Mouse (Mus musculus) heart, embryonic 13.5 days (tissue): ENCODE results near the gene Itpk1. TPM values are rescaled to one million over a fixed set of nuclear protein-coding genes. Genes with fewer than 3 reads are reported as not detected.

Experiments used
- ATAC-seq: fragments of 200-750 bp; cut with Nextera tagmentation; 2 replicates; pipeline ENCODE4 v1.8.0; 2017; ENCODE audit warnings: moderate TSS enrichment; ENCODE audit not compliant: insufficient number of reproducible peaks, low FRiP score, low TSS enrichment; ENCODE audit errors: extremely low read depth
- H3K27ac ChIP-seq: fragments of 300-500 bp; sonication (generic); replicated peaks from 2 replicates; pipeline ENCODE4 v1.5.1; 2015; ENCODE audit warnings: moderate library complexity, mild to moderate bottlenecking, inconsistent platforms
- H3K27me3 ChIP-seq: fragments of 300-500 bp; sonication (generic); replicated peaks from 2 replicates; pipeline ENCODE4 v1.6.1; 2015; ENCODE audit warnings: mild to moderate bottlenecking, inconsistent platforms
- H3K36me3 ChIP-seq: fragments of 300-500 bp; sonication (generic); 2 replicates; pipeline ENCODE4 v1.6.1; 2015; ENCODE audit warnings: mild to moderate bottlenecking, inconsistent platforms
- H3K4me1 ChIP-seq: fragments of 300-500 bp; sonication (generic); 2 replicates; pipeline ENCODE4 v1.6.1; 2015; ENCODE audit warnings: inconsistent platforms
- H3K4me2 ChIP-seq: fragments of 300-500 bp; sonication (generic); 2 replicates; pipeline ENCODE4 v1.6.1; 2015; ENCODE audit warnings: inconsistent platforms, mild to moderate bottlenecking, moderate library complexity
- H3K4me3 ChIP-seq: fragments of 300-500 bp; sonication (generic); 2 replicates; pipeline ENCODE4 v1.5.1; 2015; ENCODE audit warnings: moderate library complexity, mild to moderate bottlenecking, inconsistent platforms
- H3K9ac ChIP-seq: fragments of 300-500 bp; sonication (generic); 2 replicates; pipeline ENCODE4 v1.6.1; 2015; ENCODE audit warnings: inconsistent platforms, mild to moderate bottlenecking, moderate library complexity
- H3K9me3 ChIP-seq: fragments of 300-500 bp; sonication (generic); 2 replicates; pipeline ENCODE4 v1.6.1; 2016; ENCODE audit warnings: inconsistent platforms
- WGBS: fragments of 180-500 bp; shearing (Covaris S2); methylation state at CpG from one replicate; pipeline ENCODE4 v1.1.7; 2015; ENCODE audit warnings: mixed read lengths; 5-methylcytosine and 5-hydroxymethylcytosine counted together
- polyA plus RNA-seq: library from polyadenylated mRNA; unstranded; fragments of >200 nt; fragmentation: Nextera tagmentation; extraction: Ambion mirVana; gene quantifications from 2 replicates; pipeline ENCODE4 v1.2.1, GENCODE M21; 2015

The Itpk1 gene
- polyA plus RNA-seq, 1 experiment from 2014 or later = 4.3 TPM

DNA sequence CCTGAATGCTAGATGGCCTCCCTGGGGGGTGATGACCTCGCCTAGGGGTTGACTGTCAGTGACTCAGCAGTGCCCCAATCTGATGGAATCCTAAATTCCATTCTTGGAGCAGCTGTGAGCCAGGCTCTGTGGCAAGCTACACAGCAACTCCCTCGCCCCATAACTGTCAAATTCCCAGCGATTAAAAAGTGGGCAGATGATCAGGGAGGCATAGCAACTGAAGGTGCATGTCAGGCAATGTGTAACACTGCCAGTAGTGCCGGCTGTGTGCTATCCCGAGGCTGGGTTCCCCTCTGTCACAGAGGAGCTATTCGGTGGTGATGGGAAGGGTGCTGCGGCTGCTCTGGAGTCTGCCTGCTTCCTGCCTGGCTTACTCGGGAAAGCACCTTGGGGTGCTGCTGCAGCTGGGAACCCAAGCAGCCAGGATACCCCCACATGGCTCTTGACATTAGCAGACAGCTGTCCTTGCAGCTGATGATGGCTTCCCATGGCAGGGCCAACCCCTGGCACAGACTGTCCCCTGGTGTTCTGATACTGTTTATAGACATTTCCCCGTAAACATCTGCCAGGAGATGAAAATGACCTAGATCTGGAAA, 118.3 kb downstream of the Itpk1 start:
- ATAC-seq = no peak
- Histone ChIP-seq H3K4me2 (no peak overlapping the region), H3K4me3 (no peak overlapping the region), H3K27ac (no peak overlapping the region), H3K4me1 (peaks cover 15% of the 10 kb centered on the region; the same call in 1 of the 2 replicates), H3K9ac (no peak overlapping the region), H3K36me3 (no peaks in the 10 kb centered on the region), H3K9me3 (no peaks in the 10 kb centered on the region), H3K27me3 (no peaks in the 10 kb centered on the region; the same call in 1 of the 2 replicates)
- 67% methylated on average over 9 of the region's 9 CpGs for WGBS

- H3K27ac ChIP-seq = no peak overlapping the region
- no peak overlapping the region for H3K9ac ChIP-seq
- H3K4me2 ChIP-seq = no peak overlapping the region
- peaks cover 19% of the 10 kb centered on the region; the same call in 1 of the 2 replicates for H3K4me1 ChIP-seq
- no peaks in the 10 kb centered on the region; the same call in 1 of the 2 replicates for H3K27me3 ChIP-seq
- WGBS = 46% methylated on average over 3 of the region's 3 CpGs
- no peaks in the 10 kb centered on the region for H3K9me3 ChIP-seq
- no peaks in the 10 kb centered on the region for H3K36me3 ChIP-seq
- ATAC-seq = no peak
- no peak overlapping the region for H3K4me3 ChIP-seq
Observed at GRCm38 (mm10) chr12:102585390-102585789, 119.3 kb downstream of the Itpk1 start.

- no peak for ATAC-seq
- no peak overlapping the region for H3K27ac ChIP-seq
- no peaks in the 10 kb centered on the region for H3K27me3 ChIP-seq
- no peaks in the 10 kb centered on the region for H3K9me3 ChIP-seq
- no peak overlapping the region for H3K9ac ChIP-seq
- peaks cover 19% of the 10 kb centered on the region; the same call in 1 of the 2 replicates for H3K4me1 ChIP-seq
- WGBS = 71% methylated on average over 11 of the region's 11 CpGs
- H3K4me3 ChIP-seq = no peak overlapping the region
- H3K36me3 ChIP-seq = peaks cover 6% of the 10 kb centered on the region; the same call in 1 of the 2 replicates
- H3K4me2 ChIP-seq = no peak overlapping the region
Observed at GRCm38 (mm10) chr12:102582441-102582840, 122.3 kb downstream of the Itpk1 start.

DNA sequence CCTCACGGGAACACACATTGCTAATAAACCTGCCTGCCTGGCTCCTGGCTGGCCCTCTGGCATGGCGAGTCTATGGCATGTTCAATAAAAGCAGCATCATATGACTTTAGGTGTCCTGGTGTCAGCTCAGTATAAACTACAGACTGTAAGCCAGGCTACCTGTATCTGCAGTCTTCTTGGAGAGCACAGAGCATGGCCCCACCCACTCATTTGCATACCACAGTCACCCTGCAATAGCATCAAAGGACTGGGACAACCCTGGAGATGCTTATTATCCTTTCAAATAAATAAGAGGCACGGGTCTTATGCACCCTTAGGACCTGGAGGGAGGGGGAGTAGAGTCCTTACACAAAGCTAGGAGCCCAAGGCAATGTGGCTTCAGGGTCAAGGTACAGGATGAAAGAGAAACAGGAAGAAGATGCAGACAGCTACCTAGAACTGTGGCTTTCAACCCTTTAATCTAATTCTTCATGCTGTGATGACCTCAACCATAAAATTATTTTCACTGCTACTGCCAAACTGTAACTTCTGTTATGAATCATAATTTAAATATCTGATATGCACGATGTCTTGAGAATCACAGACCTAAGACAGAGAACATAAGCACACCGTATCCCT, 123.0 kb downstream of the Itpk1 start:
- no peaks in the 10 kb centered on the region for H3K27me3 ChIP-seq
- 71% methylated on average over 5 of the region's 5 CpGs for WGBS
- ATAC-seq = no peak

DNA sequence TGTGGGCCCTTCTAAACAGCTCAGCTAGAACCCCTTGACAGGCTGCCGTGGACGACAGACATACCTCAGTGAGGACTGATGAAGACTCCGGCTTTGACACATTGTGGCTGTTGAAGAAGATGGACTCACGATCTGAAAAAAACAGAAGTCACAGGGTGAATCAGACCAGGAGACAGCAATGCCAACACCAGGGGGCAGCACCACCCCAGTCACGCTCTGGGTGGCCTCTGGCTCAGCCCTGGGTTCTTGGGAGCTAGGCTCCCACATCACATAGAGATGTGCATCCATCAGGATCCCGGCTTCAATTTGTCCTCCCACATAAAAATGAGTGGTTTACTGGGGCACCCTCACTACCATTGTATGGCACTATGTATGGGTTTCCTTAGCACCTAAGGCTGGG, 125.7 kb downstream of the Itpk1 start:
- Histone ChIP-seq H3K36me3 (peaks cover 6% of the 10 kb centered on the region; the same call in 1 of the 2 replicates), H3K9ac (no peak overlapping the region), H3K4me2 (no peak overlapping the region), H3K27ac (no peak overlapping the region), H3K9me3 (no peaks in the 10 kb centered on the region), H3K27me3 (no peaks in the 10 kb centered on the region), H3K4me3 (no peak overlapping the region), H3K4me1 (0 out of 2 replicates have a peak, but pooled peaks cover 9% of the 10 kb centered on the region)
- WGBS = 50% methylated on average over 6 of the region's 6 CpGs
- ATAC-seq = no peak

More for the DNA sequence above, 123.0 kb downstream of the Itpk1 start:
- Histone ChIP-seq H3K36me3 (peaks cover 6% of the 10 kb centered on the region; the same call in 1 of the 2 replicates), H3K9me3 (no peaks in the 10 kb centered on the region), H3K9ac (no peak overlapping the region), H3K4me3 (no peak overlapping the region), H3K4me2 (no peak overlapping the region), H3K4me1 (peaks cover 19% of the 10 kb centered on the region; the same call in 1 of the 2 replicates), H3K27ac (no peak overlapping the region)

- Histone ChIP-seq H3K4me3 (no peak overlapping the region), H3K27ac (no peak overlapping the region), H3K4me1 (peaks cover 12% of the 10 kb centered on the region), H3K27me3 (no peaks in the 10 kb centered on the region), H3K9ac (no peak overlapping the region), H3K9me3 (no peaks in the 10 kb centered on the region), H3K4me2 (no peak overlapping the region), H3K36me3 (peaks cover 9% of the 10 kb centered on the region; the same call in 1 of the 2 replicates)
- 81% methylated on average over 10 of the region's 10 CpGs for WGBS
- no peak for ATAC-seq
Observed at GRCm38 (mm10) chr12:102576659-102577398, 127.9 kb downstream of the Itpk1 start.

DNA sequence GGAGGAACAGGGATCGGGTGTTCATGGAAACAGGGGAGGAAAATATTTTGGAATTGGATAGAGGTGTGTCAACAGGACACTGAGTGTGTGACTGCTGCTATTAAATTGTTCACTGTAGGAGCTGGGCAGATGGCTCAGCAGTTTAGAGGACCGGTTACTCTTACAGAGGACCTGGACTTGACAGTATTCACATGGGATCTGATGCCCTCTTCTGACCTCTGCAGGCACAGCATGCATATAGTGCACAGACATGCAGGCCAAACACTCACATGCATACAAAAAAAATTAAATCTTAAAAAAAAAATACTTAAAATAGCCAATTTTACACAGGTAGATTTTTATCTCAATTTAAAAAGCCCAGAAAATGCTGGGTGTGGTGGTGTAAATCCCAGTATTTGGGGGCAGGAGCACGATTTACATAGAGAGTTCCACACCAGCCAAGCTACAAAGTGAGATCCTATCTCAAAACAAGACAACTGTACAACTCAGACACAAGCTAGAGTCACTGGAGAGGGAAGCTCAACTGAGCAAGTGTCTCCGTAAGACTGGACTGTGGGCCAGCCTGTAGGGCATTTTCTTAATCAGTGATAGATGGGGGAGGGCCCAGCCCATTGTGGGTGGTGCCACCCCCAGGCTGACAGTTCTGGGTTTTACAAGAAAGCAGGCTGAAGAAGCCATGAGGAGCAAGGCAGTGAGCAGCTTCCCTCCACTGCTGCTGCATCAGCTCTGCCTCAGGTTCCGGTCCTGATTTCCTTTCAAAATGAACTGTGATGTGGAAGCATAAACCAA, 129.0 kb downstream of the Itpk1 start:
- no peak overlapping the region for H3K4me2 ChIP-seq
- peaks cover 9% of the 10 kb centered on the region for H3K4me1 ChIP-seq
- H3K27me3 ChIP-seq = no peaks in the 10 kb centered on the region
- no peaks in the 10 kb centered on the region for H3K9me3 ChIP-seq
- H3K9ac ChIP-seq = no peak overlapping the region
- H3K27ac ChIP-seq = no peak overlapping the region
- 79% methylated on average over 5 of the region's 5 CpGs for WGBS
- peaks cover 9% of the 10 kb centered on the region; the same call in 1 of the 2 replicates for H3K36me3 ChIP-seq
- H3K4me3 ChIP-seq = no peak overlapping the region
- no peak for ATAC-seq

GRCm38 (mm10) chr12:102573036-102573435, 131.7 kb downstream of the Itpk1 start:
- Histone ChIP-seq H3K9ac (no peak overlapping the region), H3K9me3 (no peaks in the 10 kb centered on the region), H3K4me1 (peaks cover 9% of the 10 kb centered on the region), H3K27me3 (no peaks in the 10 kb centered on the region), H3K4me3 (no peak overlapping the region), H3K36me3 (peaks cover 6% of the 10 kb centered on the region; the same call in 1 of the 2 replicates), H3K4me2 (no peak overlapping the region), H3K27ac (no peak overlapping the region)
- ATAC-seq = no peak
- WGBS = 47% methylated on average over 7 of the region's 7 CpGs

DNA sequence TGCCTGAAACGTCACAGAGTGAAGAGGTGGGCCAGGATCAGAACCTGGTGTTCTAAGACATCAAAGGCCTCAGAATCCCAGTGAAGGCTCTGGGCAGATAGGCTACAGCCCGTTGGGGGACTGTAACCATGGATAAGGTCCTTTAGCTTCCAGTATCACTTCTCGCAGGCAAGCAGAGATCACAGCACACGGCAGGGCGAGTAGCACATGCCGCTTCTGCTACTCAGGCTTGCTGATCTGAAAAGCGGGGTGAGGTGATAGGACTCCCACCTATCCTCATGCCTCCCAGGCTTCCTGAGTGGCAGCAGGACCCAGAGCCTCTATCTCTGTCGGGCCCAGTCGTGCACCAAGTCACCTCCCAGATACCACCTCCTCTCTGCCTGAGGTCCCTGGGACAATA, 133.1 kb downstream of the Itpk1 start:
- ATAC-seq = no peak
- H3K4me1 ChIP-seq = peaks cover 9% of the 10 kb centered on the region
- no peak overlapping the region for H3K27ac ChIP-seq
- no peak overlapping the region for H3K4me2 ChIP-seq
- no peaks in the 10 kb centered on the region for H3K9me3 ChIP-seq
- H3K36me3 ChIP-seq = 0 out of 2 replicates have a peak, but pooled peaks cover 2% of the 10 kb centered on the region
- H3K9ac ChIP-seq = no peak overlapping the region
- H3K4me3 ChIP-seq = no peak overlapping the region
- WGBS = 52% methylated on average over 9 of the region's 9 CpGs
- no peaks in the 10 kb centered on the region for H3K27me3 ChIP-seq

DNA sequence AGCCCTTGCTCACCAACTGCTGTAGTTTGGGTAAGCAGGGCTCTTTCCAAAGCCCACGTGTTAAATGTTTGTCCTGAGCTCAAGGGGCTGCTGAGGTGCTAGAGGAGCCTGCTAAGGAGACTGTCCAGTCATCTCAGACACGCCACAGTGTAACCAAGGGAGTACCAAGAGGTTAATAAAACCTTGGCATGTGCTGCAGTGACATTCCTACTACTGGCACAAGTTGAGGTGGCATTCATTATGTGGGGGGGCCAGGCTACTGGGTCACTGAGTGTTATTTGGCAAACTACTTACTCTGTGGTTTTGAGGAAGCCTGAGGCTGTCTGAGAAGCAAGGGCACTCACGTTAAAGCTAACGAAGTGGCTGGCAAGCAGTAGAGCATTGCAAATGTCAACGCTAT, 134.0 kb downstream of the Itpk1 start:
- Histone ChIP-seq H3K27me3 (no peaks in the 10 kb centered on the region), H3K4me2 (no peak overlapping the region), H3K9me3 (no peaks in the 10 kb centered on the region), H3K36me3 (0 out of 2 replicates have a peak, but pooled peaks cover 2% of the 10 kb centered on the region), H3K9ac (no peak overlapping the region), H3K4me3 (no peak overlapping the region), H3K27ac (no peak overlapping the region), H3K4me1 (peaks cover 9% of the 10 kb centered on the region)
- no peak for ATAC-seq
- WGBS = 65% methylated on average over 5 of the region's 5 CpGs

DNA sequence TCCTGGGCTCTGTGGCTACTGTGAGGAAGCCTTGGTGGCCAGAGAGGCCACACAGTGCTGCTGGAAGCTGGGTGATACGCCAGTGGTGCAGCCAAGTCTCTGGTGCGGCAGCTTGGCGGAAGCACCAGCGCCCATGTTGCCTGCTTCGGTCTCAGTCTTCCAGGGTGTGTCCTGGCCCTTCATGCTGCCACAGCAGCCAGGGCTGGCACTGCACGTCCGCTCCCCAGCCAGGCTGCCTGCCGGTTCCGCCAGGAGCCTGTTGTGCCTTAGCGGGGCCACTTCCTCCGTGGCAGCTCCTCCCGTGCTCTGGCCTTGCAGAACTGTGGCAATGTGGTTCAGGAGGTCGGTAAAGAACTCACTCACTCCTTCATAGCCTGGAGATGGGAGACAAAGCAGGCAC, 134.6 kb downstream of the Itpk1 start:
- Histone ChIP-seq H3K27me3 (no peaks in the 10 kb centered on the region), H3K9me3 (no peaks in the 10 kb centered on the region), H3K4me3 (no peak overlapping the region), H3K4me1 (peaks cover 9% of the 10 kb centered on the region), H3K27ac (no peak overlapping the region), H3K9ac (no peak overlapping the region), H3K4me2 (no peak overlapping the region), H3K36me3 (0 out of 2 replicates have a peak, but pooled peaks cover 2% of the 10 kb centered on the region)
- 81% methylated on average over 13 of the region's 13 CpGs for WGBS
- ATAC-seq = no peak
